Mouse (Mus musculus) ES-Bruce4 (cell line): ENCODE data around the gene Prpf19.

Source experiments
- CTCF ChIP-seq: IDR thresholded peaks from one replicate; pipeline ENCODE4 v1.8.1; 2011; ENCODE audit warnings: low read depth, low read length
- EP300 ChIP-seq: IDR thresholded peaks from 2 replicates; pipeline ENCODE4 v1.6.1; 2011; ENCODE audit warnings: low read depth, low read length; ENCODE audit not compliant: insufficient read depth
- POLR2A ChIP-seq: IDR thresholded peaks from one replicate; pipeline ENCODE4 v1.8.1; 2011; ENCODE audit warnings: low read length; ENCODE audit not compliant: insufficient read depth

DNA sequence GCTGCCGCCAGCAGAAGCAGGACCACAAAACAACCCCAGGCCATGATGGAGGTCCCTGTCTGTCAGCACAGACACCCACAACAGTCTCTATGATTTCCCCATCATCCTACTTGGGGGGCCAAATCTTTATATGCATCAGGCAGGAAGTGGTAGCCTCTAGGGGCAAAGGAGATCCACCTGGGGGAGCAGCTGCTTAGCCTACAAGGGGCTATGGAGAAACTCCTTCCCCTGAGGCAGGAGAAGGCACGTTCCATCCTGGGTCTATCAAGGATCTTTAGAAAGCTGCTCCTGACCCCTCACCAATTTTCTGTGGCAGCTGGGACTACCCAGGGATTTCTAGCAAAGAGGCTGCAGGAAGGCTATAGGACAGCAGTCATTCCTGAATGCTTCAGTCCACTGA is 25.5 kb downstream of the Prpf19 start, which contains the start of gene Zp1:
- TF ChIP-seq CTCF, result no peak
- no peak for TF ChIP-seq POLR2A
- no peak for TF ChIP-seq EP300
